Mouse (Mus musculus) spleen, adult 2 months (tissue): ENCODE measurements around the gene Ilkap. TPM values are rescaled to one million over a fixed set of nuclear protein-coding genes. Genes with fewer than 3 reads are reported as not detected.

Experiments
- DNase-seq, 2 experiments: peaks; one replicate each; pipeline versions ENCODE4 v3.0.0 to v3.0.0-alpha.2; 2012 to 2021; ENCODE audit warnings: low spot score in 2 of 2, low read depth in 1 of 2
- H3K27ac ChIP-seq: fragments of 200-500 bp; 2 replicates; pipeline ENCODE4 v1.5.1; 2012; ENCODE audit warnings: low read length, inconsistent platforms; ENCODE audit not compliant: insufficient read depth
- H3K27me3 ChIP-seq: fragments of 200-500 bp; 2 replicates; pipeline ENCODE4 v1.6.1; 2012; ENCODE audit warnings: mild to moderate bottlenecking, moderate library complexity, low read length, inconsistent platforms; ENCODE audit not compliant: control insufficient read depth, insufficient read depth
- H3K36me3 ChIP-seq: fragments of 200-500 bp; 2 replicates; pipeline ENCODE4 v1.6.1; 2012; ENCODE audit warnings: mild to moderate bottlenecking, low read length, inconsistent platforms; ENCODE audit not compliant: control insufficient read depth, insufficient read depth
- H3K4me1 ChIP-seq: fragments of 200-500 bp; 2 replicates; pipeline ENCODE4 v1.6.1; 2011; ENCODE audit warnings: inconsistent platforms; ENCODE audit not compliant: control insufficient read depth, insufficient read depth, insufficient read length
- H3K4me3 ChIP-seq: fragments of 200-500 bp; 2 replicates; pipeline ENCODE4 v1.5.1; 2011; ENCODE audit warnings: mild to moderate bottlenecking, inconsistent platforms; ENCODE audit not compliant: insufficient read depth, insufficient read length; ENCODE audit errors: extremely low read depth
- CTCF ChIP-seq: fragments of 200-500 bp; IDR thresholded peaks from 2 replicates; pipeline ENCODE4 v1.5.1; 2011; ENCODE audit warnings: mild to moderate bottlenecking, inconsistent platforms; ENCODE audit not compliant: insufficient read depth, insufficient read length, insufficient replicate concordance; ENCODE audit errors: extremely low read depth
- POLR2A ChIP-seq: fragments of 200-500 bp; IDR thresholded peaks from 2 replicates; pipeline ENCODE4 v1.6.1; 2011; ENCODE audit warnings: low read depth, low read length, inconsistent platforms
- WGBS: fragments of 180-500 bp; shearing (Covaris S2); methylation state at CpG from one replicate; pipeline ENCODE4 v1.1.7; 2018; 5-methylcytosine and 5-hydroxymethylcytosine counted together
- polyA plus RNA-seq: library from polyadenylated mRNA; depleted of rRNA; stranded (reverse); fragments of >200 nt; gene quantifications from 2 replicates; pipeline ENCODE4 v1.2.3, GENCODE M21; 2012; rRNA removed

The Ilkap gene
- 43.9 and 46.7 TPM in 2 replicates for polyA plus RNA-seq

GRCm38 (mm10) chr1:91398260-91399062, at the start of gene Ilkap:
Ilkap (minus strand) TSS chr1:91398815.
- H3K27ac ChIP-seq, result peak within 1 kb of the TSS; percentile 91
- no peak for TF ChIP-seq CTCF
- peak; percentile 68; the same call in 1 of the 2 replicates for TF ChIP-seq POLR2A
- no peaks in the 10 kb centered on the region; the same call in 1 of the 2 replicates for H3K36me3 ChIP-seq
- peaks cover 6% of the 10 kb centered on the region; the same call in 1 of the 2 replicates for H3K4me1 ChIP-seq
- under 1% methylated on average over 65 of the region's 91 CpGs for WGBS
- no peaks in the 10 kb centered on the region for H3K27me3 ChIP-seq
- peak within 1 kb of the TSS; percentile 99 for H3K4me3 ChIP-seq
- DNase-seq, result peak; percentile 70

DNA sequence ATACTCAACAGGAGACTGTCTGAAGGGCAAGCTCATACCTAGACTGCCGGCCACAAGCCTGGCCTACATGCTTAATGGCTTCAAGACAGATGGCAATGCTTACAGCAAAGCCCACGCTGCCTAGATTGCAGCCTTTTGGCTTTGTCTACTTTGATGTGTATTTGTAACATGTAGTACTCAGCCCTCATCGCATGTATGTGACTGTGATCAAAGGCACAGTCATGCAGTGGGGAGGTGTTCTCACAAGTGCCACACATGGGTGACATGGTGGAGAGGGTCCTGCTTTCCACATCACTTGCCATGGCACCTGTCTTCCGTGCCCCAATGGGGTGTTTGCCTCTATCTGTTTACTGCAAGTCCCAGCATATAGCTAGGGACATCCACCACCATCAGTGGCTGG, 47.9 kb upstream of the Ilkap start:
- no peaks in the 10 kb centered on the region for H3K4me1 ChIP-seq
- no peak overlapping the region for H3K27ac ChIP-seq
- H3K4me3 ChIP-seq, result no peak overlapping the region
- whole genome bisulfite sequencing, result 92% methylated on average over 4 of the region's 4 CpGs
- TF ChIP-seq POLR2A, result no peak
- TF ChIP-seq CTCF, result no peak
- no peaks in the 10 kb centered on the region for H3K27me3 ChIP-seq
- H3K36me3 ChIP-seq, result peaks cover 7% of the 10 kb centered on the region
- no peak for DNase-seq

GRCm38 (mm10) chr1:91446060-91446459, 47.4 kb upstream of the Ilkap start:
- H3K36me3 ChIP-seq, result peaks cover 7% of the 10 kb centered on the region
- DNase-seq, result no peak

DNA sequence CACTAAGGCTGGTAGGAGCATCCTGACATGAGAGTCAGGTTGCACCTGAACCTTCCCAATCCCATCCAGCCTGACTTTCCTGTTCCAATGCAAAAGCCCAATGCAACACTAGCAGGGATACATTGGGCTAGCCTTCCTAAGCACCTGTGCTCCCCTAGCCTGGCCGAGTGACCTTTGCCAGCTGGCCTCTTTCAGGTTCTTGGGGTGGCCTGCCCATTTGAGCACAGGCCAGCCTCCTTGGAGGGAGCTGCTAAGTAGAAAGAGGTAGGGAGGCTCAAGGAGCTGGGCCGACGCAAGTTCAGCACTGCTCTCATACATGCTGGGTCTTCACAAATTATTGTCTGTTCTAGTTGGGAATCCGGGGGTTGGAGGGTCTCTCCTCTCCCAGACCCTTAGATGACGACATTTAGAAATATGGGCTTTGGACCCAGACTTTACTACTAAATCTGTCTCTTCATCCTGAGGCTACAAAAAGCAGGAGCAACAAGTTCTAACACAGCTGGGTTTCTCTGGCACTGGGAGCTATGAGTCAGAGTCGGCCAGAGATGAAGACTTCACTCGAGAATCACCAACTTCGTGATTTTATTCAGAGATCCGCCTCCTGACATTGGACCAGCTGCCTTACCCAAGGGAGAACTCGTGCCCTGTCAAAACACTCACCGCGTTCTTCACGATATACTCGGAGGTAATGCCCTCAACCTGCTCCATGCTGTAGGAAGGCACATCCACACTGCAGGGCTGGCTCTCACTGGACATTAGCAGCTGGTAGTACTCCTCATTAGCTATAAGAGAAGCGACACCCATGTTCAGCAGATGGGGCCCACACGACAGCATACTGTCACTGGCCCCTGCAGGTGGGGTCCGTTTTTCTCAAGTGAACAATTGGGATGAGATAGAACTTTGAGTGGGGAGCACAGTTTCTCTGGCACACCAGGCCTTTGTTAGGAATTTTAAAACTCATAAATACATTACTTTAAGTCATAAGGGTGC, 46.5 kb upstream of the Ilkap start:
- 92% methylated on average over 17 of the region's 17 CpGs for WGBS
- no peaks in the 10 kb centered on the region for H3K4me1 ChIP-seq

More at GRCm38 (mm10) chr1:91446060-91446459, 47.4 kb upstream of the Ilkap start:
- Histone ChIP-seq H3K27me3 (no peaks in the 10 kb centered on the region), H3K4me3 (no peak overlapping the region), H3K4me1 (no peaks in the 10 kb centered on the region), H3K27ac (no peak overlapping the region)
- TF ChIP-seq CTCF (no peak), POLR2A (no peak)
- WGBS, result 86% methylated on average over 8 of the region's 8 CpGs

GRCm38 (mm10) chr1:91442350-91442990, 43.9 kb upstream of the Ilkap start:
- Histone ChIP-seq H3K36me3 (peaks cover 2% of the 10 kb centered on the region; the same call in 1 of the 2 replicates), H3K27me3 (no peaks in the 10 kb centered on the region), H3K4me3 (no peak overlapping the region), H3K27ac (no peak overlapping the region), H3K4me1 (no peaks in the 10 kb centered on the region)
- TF ChIP-seq POLR2A, result no peak
- no peak for TF ChIP-seq CTCF
- 89% methylated on average over 7 of the region's 7 CpGs for whole genome bisulfite sequencing
- no peak for DNase-seq

More for the DNA sequence above, 46.5 kb upstream of the Ilkap start:
- Histone ChIP-seq H3K36me3 (peaks cover 8% of the 10 kb centered on the region), H3K27ac (no peak overlapping the region), H3K27me3 (no peaks in the 10 kb centered on the region), H3K4me3 (no peak overlapping the region)
- TF ChIP-seq POLR2A (no peak), CTCF (no peak)
- DNase-seq, result no peak

GRCm38 (mm10) chr1:91441855-91442254, 43.2 kb upstream of the Ilkap start:
- TF ChIP-seq CTCF (no peak), POLR2A (no peak)
- Histone ChIP-seq H3K36me3 (0 out of 2 replicates have a peak, but pooled peaks cover 1% of the 10 kb centered on the region), H3K27me3 (no peaks in the 10 kb centered on the region), H3K4me3 (no peak overlapping the region), H3K4me1 (no peaks in the 10 kb centered on the region), H3K27ac (no peak overlapping the region)
- WGBS, result 92% methylated on average over 3 of the region's 3 CpGs
- no peak for DNase-seq
